Mouse (Mus musculus): Measurements from ENCODE around the gene Flrt1. TPM values are rescaled to one million over a fixed set of nuclear protein-coding genes. Genes with fewer than 3 reads are reported as not detected.
"Not testable (repeated sequence)": the region's sequence is repeated elsewhere in the genome, so short reads cannot be mapped to it uniquely, and the experiment has no call there.

The Flrt1 gene
- polyA plus RNA-seq, 1 experiment from 2014 or later, result not detected

DNA sequence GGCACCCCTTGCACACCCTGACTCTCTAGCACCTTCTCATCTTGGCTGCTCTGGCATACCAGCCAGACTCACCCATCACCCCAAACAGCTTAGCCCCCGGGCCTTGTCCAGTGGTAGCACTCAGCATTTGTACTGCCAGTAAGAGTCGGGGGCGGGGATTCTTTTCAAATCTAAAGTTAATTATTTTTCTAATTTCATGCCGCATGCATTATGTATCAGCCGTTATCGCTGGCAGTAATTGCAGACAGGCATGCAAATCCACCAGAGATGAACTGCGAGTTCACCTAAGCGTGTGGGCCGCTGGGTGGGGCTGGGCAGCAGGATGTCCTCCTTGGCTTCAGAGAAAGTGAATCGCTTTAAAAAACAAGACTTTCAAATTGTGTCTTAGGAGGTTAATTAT is 3.5 kb downstream of the Flrt1 start:
- no peak overlapping the region for H3K27ac ChIP-seq
- WGBS (ENCODE audit: missing documents), result 98% methylated on average over 10 of the region's 10 CpGs
- no peaks in the 10 kb centered on the region for H3K79me2 ChIP-seq (ENCODE audit: inconsistent target)
- no peaks in the 10 kb centered on the region for H3K36me3 ChIP-seq (ENCODE audit: inconsistent target)
- H3K4me3 ChIP-seq (ENCODE audit: inconsistent target), result no peak overlapping the region

DNA sequence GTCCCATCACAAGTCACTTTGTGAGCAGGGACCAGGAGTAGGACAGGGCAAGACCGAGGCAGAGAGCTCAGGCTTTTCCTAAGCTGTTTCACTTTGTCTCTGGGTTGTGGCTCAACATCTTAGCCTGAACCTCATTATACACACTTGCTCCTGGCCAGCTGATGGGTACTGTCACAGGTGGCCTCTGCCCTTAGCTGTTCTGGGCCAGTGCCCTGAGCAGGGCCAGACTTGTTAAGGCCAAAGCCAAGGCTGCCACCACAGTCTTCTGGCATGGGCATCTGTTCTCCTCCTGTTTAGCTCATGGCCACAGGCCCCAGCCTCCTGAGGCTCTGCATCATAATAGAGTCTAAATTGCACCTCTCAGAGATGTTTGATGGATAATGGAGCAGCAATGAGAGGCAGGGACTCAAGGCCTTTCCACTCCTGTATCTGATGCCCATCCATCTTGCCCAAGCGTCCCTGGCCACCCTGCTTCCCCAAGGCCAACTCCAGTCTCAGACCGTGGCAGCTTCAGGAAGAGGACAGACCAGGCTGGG is 5.8 kb downstream of the Flrt1 start:
- no peak overlapping the region for H3K27ac ChIP-seq
- no peak overlapping the region for H3K4me3 ChIP-seq (ENCODE audit: inconsistent target)
- 90% methylated on average over 3 of the region's 3 CpGs for WGBS (ENCODE audit: missing documents)
- no peaks in the 10 kb centered on the region for H3K79me2 ChIP-seq (ENCODE audit: inconsistent target)
- H3K36me3 ChIP-seq (ENCODE audit: inconsistent target), result no peaks in the 10 kb centered on the region

DNA sequence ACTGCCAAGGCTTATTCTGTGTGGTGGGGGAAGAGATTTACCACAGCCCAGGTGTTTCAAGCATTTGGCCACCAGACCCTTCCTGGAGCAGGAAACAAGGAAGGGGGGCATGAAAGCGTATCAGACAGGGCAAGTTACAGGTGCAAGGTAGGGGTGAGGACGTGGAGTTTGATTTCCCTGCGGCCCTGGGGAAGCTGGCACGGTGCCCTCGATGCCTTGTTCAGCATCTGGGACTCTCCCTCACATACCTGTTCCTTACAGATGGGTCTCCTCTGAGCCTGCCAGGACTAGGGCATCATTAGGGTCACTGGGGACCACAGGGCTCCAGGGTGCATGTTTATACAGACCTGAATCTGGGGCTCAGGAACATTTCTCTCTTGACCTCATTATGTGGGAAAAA is 12.8 kb downstream of the Flrt1 start:
- Histone ChIP-seq H3K4me3 (ENCODE audit: inconsistent target) (no peak overlapping the region), H3K27ac (no peak overlapping the region), H3K79me2 (ENCODE audit: inconsistent target) (no peaks in the 10 kb centered on the region), H3K36me3 (ENCODE audit: inconsistent target) (no peaks in the 10 kb centered on the region)
- WGBS (ENCODE audit: missing documents), result 45% methylated on average over 5 of the region's 5 CpGs

DNA sequence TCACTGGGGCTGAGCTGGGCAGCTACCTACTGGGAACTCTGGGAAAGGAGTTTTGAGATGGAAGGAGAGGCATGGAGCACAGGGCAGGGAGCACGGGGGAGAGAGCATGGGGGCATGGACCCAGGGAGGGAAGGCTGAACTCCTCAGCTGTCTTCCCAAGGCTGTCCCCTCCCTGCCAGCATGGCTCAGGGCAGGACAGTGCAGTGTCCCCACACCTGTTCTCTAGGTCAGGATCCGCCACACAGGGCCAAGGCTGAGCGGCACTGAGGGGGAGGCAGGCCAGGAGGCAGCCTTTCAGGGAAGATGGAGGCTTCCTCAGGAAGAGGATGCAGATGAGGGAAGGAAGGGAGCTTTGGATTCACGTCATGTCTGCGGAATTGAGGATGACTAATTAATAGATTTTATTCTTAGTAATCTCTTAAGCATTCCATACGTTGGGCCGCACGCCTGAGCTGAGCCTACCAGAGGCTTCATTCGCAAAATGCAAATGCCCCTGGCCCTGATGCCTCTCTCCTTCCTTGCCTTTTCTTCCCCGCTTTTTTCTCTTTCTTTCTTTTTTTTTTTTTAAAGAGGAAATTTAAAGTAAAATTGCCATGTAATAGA is 14.0 kb downstream of the Flrt1 start:
- Histone ChIP-seq H3K79me2 (ENCODE audit: inconsistent target) (no peaks in the 10 kb centered on the region), H3K36me3 (ENCODE audit: inconsistent target) (no peaks in the 10 kb centered on the region), H3K27ac (no peak overlapping the region), H3K4me3 (ENCODE audit: inconsistent target) (no peak overlapping the region)
- 88% methylated on average over 8 of the region's 10 CpGs for WGBS (ENCODE audit: missing documents)

DNA sequence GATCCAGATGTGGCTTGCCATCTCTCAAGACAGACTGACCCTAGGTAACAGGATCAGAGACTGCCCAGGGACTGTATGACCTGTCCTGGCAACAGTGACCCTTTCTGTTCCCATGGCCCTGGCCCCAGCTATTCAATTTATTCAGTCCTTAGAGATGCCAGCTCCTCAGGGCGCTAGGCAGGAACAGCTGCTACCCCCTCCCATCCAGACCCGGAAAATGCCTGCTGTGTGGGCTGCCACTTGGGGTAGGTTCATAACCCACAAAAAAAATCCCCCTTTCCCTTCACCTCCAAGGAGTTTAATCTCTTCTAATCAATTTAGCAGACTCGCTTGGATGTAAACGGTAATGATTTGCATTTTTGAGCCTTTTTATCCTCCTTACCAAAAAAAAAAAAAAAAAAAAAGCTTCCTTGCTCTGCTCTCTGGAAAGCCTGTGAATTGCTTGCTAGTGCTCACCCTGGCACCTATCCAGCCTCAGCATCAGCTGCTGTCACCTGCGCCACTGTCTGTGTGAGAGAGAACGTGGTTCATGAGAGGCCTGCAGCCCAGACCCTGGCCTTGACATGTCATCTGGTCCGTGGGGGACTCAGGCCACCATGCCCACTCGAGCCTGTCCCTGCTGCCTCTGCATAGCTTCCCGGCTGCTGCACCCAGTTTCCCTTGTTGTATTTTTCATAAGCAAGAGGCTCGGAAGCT is 15.0 kb downstream of the Flrt1 start:
- Histone ChIP-seq H3K36me3 (ENCODE audit: inconsistent target) (no peaks in the 10 kb centered on the region), H3K27ac (no peak overlapping the region), H3K4me3 (ENCODE audit: inconsistent target) (no peak overlapping the region), H3K79me2 (ENCODE audit: inconsistent target) (no peaks in the 10 kb centered on the region)
- 71% methylated on average over 10 of the region's 10 CpGs for WGBS (ENCODE audit: missing documents)

DNA sequence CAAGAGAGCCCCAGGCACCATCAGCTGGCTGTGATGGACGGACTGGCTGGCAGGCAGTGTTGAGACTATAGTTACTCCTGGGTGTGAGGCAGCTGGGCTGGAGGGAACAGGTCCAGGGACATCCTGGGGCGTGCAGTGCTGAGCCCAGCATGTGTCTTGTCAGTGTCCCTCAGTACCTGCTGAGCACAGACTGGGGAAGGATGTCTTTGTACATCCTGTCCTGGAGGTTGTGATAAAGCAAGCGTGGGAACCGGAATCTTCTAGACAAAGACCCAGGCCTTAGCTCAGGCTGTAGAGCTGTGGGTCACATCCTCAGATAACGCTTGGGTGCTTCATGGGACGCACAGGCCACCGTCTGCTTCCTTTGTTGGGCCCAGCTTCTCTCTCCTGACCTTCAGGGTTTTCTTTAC is 15.7 kb downstream of the Flrt1 start:
- WGBS (ENCODE audit: missing documents), result 95% methylated on average over 7 of the region's 7 CpGs
- no peak overlapping the region for H3K27ac ChIP-seq
- no peaks in the 10 kb centered on the region for H3K36me3 ChIP-seq (ENCODE audit: inconsistent target)
- no peak overlapping the region for H3K4me3 ChIP-seq (ENCODE audit: inconsistent target)
- H3K79me2 ChIP-seq (ENCODE audit: inconsistent target), result no peaks in the 10 kb centered on the region

DNA sequence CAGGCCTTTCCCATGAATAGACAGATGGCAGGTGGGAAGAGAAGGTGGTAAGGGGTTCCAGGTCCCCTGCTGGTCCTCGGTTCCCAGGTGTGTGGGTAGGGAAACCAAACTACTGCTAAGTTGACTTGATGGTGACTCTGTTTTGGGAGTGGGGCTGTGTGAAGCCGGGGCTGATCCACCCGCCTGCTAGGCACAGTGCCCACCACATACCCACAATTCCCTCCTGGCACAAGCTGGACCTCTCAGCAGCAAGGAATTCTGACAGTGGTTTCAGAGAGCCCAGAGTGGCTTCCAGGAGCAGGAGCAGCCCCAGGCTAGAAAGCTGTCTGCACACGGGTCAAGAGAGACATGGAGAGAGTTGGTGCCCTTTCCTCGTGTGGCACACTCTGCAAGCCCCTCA is 16.5 kb downstream of the Flrt1 start:
- H3K4me3 ChIP-seq (ENCODE audit: inconsistent target), result no peak overlapping the region
- 93% methylated on average over 5 of the region's 5 CpGs for WGBS (ENCODE audit: missing documents)
- no peak overlapping the region for H3K27ac ChIP-seq
- H3K36me3 ChIP-seq (ENCODE audit: inconsistent target), result no peaks in the 10 kb centered on the region
- no peaks in the 10 kb centered on the region for H3K79me2 ChIP-seq (ENCODE audit: inconsistent target)

DNA sequence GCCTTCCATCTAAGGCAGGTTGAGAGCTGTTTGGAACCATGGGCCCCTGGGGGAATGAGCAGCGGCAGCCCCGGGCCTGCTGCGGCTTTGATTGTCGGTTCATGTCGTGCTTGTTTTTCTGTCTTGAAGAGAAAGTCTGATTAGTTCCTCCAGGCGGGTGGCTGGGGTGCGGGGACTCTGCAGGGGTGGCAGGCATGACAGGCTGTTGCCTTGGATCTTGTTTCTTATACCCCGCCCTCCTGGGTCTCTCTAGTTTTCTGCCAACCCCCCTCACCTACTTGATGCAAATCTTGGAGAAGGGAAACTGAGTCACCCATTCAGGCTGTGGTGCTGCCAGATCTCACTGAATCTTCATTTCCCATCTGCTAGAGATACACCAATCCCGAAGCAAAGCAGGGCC is 17.0 kb downstream of the Flrt1 start:
- no peaks in the 10 kb centered on the region for H3K36me3 ChIP-seq (ENCODE audit: inconsistent target)
- no peaks in the 10 kb centered on the region for H3K79me2 ChIP-seq (ENCODE audit: inconsistent target)
- 30% methylated on average over 9 of the region's 9 CpGs for WGBS (ENCODE audit: missing documents)
- H3K4me3 ChIP-seq (ENCODE audit: inconsistent target), result no peak overlapping the region
- no peak overlapping the region for H3K27ac ChIP-seq

DNA sequence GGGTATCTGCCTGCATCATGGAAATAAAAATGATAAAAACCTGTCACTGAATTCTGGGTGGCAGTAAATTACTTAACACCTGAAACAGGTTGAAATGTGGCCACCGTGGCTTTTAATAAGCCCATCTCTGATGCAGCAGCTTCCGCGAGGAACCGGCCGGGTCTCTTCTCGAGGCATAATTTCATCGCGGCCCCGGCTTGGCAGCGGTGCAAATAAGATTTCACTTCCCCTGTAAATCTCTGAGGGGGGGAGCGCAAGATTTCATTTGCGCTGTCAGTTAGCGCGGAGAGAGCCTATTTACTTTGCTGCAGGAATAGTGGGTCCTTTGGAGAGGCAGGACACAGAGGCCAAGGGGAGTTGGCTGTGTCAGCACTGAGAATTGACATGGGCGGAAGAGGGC is 20.8 kb downstream of the Flrt1 start:
- 58% methylated on average over 15 of the region's 15 CpGs for WGBS (ENCODE audit: missing documents)
- H3K79me2 ChIP-seq (ENCODE audit: inconsistent target), result no peaks in the 10 kb centered on the region
- H3K27ac ChIP-seq, result no peak overlapping the region
- H3K36me3 ChIP-seq (ENCODE audit: inconsistent target), result no peaks in the 10 kb centered on the region
- H3K4me3 ChIP-seq (ENCODE audit: inconsistent target), result no peak overlapping the region

DNA sequence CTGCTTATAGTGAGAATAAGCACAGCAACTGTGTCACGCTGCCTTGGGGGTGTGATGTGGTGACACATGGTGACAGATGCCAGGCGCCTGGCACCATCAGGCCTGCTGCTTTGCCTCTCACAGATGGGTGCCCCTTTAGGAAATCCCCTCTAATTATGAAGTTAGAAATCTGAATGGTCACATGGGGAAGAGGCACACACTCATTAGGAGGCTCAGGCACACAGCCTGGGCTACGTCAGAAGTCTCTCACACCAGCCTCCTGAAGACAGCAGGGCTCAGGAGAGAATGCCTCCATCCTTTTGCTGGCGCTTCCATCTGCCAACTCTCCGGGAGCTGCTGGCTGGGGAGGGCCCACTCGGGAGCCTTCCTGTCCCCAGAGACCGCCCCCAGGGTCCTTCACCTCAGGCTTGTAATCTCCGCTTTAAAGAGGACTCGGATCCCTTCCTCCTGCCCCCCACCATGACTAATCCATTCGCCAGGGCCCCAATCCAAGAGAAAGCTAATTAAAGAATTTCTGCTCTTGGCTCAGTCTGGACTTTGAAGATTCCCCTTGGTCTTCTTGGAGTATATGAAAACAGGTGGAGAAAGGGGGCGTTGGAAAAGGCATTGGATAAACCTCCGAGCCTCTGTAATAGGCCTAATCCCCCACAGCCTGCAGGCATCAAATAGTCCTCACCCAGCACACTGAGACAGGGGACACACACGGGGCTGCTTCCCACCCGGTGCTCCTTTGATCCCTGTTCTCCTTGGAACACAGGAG is 22.3 kb downstream of the Flrt1 start:
- H3K27ac ChIP-seq, result no peak overlapping the region
- no peak overlapping the region for H3K4me3 ChIP-seq (ENCODE audit: inconsistent target)
- WGBS (ENCODE audit: missing documents), result 97% methylated on average over 13 of the region's 14 CpGs
- H3K36me3 ChIP-seq (ENCODE audit: inconsistent target), result no peaks in the 10 kb centered on the region
- no peaks in the 10 kb centered on the region for H3K79me2 ChIP-seq (ENCODE audit: inconsistent target)

DNA sequence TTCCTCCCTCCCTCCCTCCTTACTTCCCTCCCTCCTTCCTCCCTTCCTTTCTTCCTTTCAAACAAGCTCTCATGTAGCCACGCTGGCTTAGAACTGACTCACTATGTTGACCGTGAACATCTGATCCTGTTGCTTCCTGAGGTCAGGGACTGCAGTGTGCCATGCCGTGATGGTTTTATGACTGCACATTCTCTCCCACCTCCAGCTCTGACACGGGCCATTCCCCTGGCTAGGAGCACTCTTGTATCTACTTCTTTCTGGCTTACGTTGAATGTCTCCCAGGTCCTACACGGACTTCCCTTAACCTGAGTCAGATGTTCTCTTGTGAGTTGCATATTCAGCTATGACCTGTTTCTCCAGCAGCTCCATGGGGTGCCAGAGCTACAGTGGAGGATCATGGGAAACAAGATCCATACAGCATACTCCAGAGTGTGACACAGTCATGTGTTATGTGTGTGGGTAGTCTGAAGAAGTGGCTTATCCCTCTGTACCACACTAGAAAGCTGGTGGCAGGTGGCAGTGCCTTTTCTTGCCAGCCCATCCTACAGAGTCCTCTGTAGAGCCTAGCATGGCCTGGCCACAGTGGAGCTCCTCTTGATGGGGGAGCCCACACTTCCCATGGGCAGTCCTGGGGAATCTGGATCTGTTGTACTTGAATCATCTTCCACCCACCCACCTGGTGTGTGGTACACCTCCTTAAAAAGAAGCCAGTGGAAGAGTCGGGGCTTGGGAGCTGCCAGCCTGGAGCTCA is 23.8 kb downstream of the Flrt1 start:
- Histone ChIP-seq H3K79me2 (ENCODE audit: inconsistent target) (no peaks in the 10 kb centered on the region), H3K27ac (no peak overlapping the region), H3K36me3 (ENCODE audit: inconsistent target) (no peaks in the 10 kb centered on the region), H3K4me3 (ENCODE audit: inconsistent target) (no peak overlapping the region)
- WGBS (ENCODE audit: missing documents), result 81% methylated on average over 7 of the region's 7 CpGs

DNA sequence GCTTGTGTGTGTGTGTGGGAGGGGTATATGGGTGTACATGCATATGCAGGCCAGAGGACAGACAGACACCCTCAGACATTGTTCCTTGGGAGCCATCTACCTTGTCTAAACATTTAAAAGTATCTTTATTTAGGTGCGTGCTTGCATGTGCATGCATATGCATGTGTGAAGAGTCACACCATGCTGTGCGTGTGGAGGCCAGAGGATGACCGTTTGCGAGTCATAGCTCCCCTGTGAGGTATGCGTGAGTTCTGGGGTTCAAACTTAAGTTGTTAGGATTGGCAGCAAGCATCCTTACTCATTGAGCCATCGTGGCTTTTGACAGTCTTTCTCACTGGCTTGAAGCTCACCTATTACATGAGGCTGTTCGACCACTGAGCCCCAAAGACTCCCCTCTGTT is 27.3 kb downstream of the Flrt1 start:
- Histone ChIP-seq H3K36me3 (ENCODE audit: inconsistent target) (no peaks in the 10 kb centered on the region), H3K4me3 (ENCODE audit: inconsistent target) (no peak overlapping the region), H3K27ac (no peak overlapping the region), H3K79me2 (ENCODE audit: inconsistent target) (no peaks in the 10 kb centered on the region)
- WGBS (ENCODE audit: missing documents), result 93% methylated on average over 7 of the region's 7 CpGs

DNA sequence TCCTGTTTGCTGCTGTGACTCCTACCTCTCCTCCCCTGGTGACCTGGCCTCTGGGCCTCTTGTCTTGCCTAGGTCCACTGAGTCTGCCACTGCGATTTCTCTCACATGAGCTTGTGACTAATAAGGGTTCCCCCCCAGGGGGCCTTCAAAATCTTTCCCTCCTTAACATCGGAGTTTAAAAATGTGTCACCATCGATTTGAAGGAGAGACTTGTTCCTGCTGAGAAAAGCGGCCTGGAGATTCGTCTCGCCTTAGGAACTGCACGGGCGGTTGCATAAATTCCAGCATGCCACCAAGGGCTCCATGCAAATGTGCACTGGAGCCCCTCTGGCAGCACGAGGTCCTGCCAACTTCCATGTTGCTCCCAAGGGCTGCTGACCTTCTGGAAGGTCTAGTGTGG is 27.9 kb downstream of the Flrt1 start:
- H3K36me3 ChIP-seq (ENCODE audit: inconsistent target), result no peaks in the 10 kb centered on the region
- no peak overlapping the region for H3K4me3 ChIP-seq (ENCODE audit: inconsistent target)
- H3K27ac ChIP-seq, result no peak overlapping the region
- H3K79me2 ChIP-seq (ENCODE audit: inconsistent target), result no peaks in the 10 kb centered on the region
- WGBS (ENCODE audit: missing documents), result 84% methylated on average over 9 of the region's 9 CpGs

DNA sequence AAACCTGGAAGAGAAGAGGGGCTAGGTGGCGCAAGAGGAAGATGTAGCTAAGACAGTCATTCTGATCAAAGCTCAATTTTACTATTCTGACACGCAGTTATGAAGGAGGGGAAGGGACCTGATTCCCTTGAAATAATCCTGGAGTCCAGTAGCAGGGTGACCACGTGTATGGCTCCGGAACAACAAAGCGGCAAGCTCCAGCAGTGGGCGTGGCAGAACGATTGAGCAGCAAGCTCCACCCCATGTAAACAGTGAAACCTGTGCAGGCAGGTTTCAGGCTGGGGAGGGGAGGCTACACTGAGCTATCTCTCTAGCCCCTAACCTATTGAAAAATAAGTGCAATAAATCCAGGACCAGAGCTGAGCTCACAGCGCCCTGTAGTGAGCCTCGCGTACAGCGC is 30.2 kb downstream of the Flrt1 start:
- not testable (repeated sequence) for H3K36me3 ChIP-seq (ENCODE audit: inconsistent target); H3K27ac ChIP-seq; H3K79me2 ChIP-seq (ENCODE audit: inconsistent target); H3K4me3 ChIP-seq (ENCODE audit: inconsistent target)
- 98% methylated on average over 8 of the region's 11 CpGs for WGBS (ENCODE audit: missing documents)
